Mouse (Mus musculus) adrenal gland, postnatal 36 days (tissue): ENCODE measurements around the gene Ppp1r3d. TPM values are rescaled to one million over a fixed set of nuclear protein-coding genes. Genes with fewer than 3 reads are reported as not detected.

ENCODE experiments used
- DNase-seq, 2 experiments: peaks; one replicate each; pipeline ENCODE4 v3.0.0; 2021; ENCODE audit warnings: mixed read lengths in 1 of 2
- long read RNA-seq, 2 experiments: library from polyadenylated mRNA; stranded (forward); transcript quantifications; one replicate each; pipeline ENCODE4 v2.0.0; 2021; ENCODE audit warnings: borderline sequencing depth in 2 of 2
- total RNA-seq, 2 experiments: library from RNA; stranded (reverse); gene quantifications; 2 replicates each; pipeline ENCODE4 v1.2.3; 2021

Gene Ppp1r3d
- total RNA-seq = 1 to 10 TPM; 3.1 to 4.2 TPM
- long read RNA-seq, experiment 1, transcript Ppp1r3d-201 (1 exons, 3,267 nt) = major isoform, 9 of 9 reads
- long read RNA-seq, experiment 1, partial matches to known transcripts = 0 of 9 reads
- long read RNA-seq, experiment 1, other reads (novel, unspliced or antisense) = 0 of 9 reads
- long read RNA-seq, experiment 2, partial matches to known transcripts = 0 of 1 reads
- long read RNA-seq, experiment 2, other reads (novel, unspliced or antisense) = 0 of 1 reads

DNA sequence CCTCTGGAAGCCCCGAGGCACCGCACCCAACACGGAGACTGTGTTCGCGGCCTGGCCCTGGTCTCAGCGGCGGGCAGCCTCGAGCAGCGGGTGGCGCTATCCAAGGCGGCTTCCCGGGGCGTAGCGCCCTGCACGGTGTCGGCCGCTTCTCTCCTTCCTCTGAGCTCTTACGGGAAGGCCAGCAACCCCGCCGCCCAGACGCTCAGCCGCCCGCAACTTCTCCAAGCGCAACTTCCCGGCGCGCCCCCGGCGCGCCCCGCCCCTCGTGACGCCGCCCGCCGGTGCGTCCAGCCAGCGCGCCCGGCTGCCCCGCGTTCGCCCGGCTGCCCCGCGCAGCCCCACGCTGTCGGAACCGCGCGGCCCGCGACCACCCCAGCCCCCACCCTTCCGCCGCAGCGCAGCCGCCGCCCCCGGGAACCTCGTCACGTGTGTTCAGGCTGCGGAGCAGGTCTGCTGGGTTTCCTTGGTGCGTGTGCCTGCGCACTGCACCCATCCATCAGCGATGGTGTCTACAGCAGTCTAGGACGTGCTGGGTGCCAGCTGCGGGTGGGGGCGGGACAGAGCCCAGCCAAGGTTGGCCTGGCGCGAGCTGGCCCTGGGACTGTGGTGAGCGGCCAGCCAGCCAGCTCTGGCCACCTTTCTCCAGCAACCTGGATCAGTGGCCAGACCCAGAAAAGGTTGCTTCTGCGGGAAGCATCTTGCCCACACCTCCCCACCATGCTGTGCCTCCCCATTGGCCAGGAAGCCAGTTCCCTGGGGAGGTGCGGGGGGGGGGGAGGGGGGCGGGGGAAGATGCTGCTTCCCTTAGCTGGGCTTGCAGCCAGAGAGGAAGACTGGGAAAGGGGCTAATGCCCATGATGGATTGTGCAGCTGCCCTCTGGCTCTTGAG lies at the start of gene Ppp1r3d, which contains the start of gene Fam217b:
TSS of gene Ppp1r3d (minus strand) at position 212 of the 889 bp plus-strand sequence.
TSS of gene Fam217b (plus strand) at position 264 of the 889 bp plus-strand sequence.
- DNase-seq = peak; percentile 53 to 68

DNA sequence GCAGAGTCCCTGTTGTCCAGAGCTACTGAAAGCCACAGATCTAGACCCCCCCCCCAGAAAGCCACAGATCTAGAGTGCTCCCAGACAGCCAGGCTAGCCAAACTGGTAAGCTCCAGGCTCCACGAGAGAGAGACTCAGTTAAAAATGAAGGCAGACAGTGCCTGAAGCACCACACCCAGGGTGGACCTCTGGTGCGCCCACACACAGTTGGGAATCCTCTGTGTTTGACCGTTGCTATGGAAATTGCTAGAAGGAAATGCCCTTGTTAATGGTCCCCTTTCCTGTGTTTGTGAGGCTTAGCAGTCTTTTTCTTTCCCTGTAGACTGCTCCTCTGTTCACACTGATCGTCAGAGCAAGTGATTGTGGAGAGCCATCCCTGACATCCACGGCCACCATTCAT lies 46.1 kb upstream of the Ppp1r3d start:
- no peak for DNase-seq

DNA sequence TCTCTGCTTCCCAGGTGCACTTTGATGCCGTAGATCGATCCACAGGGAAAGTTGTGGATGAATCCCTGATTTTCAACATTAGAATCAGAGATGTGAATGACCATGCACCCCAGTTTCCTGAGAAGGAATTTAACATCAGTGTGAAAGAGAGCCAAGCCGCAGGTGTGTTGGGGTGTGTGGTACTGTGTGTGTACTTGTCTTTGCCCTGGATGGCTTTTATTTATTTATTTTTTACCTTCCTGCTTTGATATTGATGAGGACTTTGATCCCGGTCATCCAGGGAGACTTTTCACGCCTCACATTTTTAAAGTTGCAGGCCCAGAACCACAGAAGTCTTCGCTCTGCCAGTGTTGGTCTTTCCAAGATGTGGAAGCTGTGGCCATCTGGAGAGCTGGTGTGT lies 43.1 kb upstream of the Ppp1r3d start:
- DNase-seq = no peak

DNA sequence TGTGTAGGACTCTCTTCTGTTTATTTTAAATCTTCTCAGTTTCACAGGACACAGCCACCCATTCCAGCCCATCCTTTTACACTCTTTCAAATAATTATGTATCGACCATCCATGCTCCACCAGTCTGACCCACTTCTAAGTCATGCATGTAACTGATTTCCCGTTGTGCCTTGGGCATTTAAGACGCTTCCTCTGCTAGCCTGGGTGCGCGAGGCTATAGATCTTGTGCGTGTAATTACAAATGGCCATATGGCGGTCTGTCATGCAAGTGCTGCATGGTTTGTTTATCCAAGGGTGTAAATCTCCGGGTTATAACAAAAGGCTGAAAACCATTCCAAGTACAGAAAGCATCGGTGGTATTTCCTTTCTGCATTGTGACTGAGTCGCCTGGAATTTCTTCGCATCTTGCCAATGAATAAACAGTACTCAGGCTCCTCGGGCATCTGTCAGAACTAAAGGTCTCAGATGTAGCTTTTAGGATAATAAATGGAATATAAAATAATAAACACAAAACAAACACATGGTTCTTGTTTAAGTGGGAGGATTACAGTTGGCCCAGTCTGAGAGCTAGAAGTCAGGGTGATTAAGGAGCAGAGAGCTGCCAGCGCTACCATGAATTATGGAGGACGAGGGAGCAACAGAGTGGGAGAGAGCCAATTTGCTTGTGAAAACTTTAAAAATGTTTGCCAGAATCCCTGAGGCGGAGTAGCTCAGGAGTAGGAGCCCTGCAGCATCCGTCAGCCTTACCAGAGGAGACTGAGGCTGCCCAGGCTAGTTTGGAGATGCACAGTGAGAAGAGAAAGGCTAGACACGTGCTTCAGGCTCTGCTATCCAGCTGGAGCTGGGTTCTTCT lies 40.6 kb upstream of the Ppp1r3d start:
- peak in 1 of 2 experiments; percentile 4 for DNase-seq

DNA sequence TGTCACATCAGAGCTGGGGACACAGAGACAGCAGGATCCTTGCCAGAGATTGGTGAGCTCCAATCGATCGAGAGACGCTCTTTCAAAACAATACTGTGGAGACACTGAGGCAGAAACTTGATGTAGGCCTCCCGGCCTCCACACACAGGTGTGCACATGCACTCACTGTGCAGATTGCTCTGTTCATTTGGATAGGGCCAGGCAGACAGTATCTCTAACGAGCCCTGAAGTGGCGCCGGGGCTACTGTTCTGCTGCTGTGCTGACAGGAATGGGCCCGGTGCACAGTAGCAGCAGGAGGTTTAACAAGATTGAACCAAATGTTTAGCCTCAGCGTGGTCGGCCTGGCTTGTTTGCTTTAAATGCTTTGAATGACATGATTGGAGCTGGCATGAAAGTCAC lies 36.7 kb upstream of the Ppp1r3d start:
- DNase-seq = no peak

DNA sequence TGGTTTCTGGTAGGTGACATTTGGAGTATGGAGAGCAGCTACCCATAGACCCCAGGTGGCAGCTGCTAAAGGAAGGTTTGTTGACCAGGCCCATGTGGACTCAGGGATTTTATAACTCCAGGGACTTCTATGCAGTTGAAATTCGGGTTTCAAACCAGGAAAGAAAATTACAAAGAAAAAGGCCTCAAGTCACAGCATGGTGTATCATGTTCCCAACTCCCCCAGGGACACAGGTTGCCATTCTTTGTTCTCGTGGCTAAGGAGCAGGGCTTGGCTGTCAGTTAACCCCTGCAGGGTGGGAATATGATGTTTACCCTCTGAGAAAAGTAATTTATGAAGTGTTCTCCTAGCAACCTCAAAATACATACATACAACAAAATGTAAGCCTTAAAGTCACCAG lies 36.0 kb upstream of the Ppp1r3d start:
- DNase-seq = no peak

DNA sequence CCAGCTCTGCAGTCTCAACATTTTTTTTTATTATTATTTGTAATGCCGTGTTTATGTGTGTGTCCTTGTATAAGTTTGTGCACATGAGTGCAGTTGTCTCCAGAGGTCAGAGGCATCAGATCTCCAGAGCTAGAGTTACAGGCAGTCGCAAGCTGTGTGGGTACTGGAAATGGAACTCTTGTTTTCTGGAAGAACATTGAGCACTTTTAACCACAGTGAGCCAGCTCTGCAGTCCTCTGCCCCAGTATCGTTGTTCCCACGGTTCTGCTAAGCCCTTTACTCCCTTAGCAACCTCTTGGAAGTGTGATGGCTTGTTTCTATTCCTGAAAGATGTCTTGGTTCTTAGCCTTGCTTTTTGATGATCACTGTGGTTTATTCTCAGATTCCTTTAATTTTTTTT lies 35.1 kb upstream of the Ppp1r3d start:
- no peak for DNase-seq

DNA sequence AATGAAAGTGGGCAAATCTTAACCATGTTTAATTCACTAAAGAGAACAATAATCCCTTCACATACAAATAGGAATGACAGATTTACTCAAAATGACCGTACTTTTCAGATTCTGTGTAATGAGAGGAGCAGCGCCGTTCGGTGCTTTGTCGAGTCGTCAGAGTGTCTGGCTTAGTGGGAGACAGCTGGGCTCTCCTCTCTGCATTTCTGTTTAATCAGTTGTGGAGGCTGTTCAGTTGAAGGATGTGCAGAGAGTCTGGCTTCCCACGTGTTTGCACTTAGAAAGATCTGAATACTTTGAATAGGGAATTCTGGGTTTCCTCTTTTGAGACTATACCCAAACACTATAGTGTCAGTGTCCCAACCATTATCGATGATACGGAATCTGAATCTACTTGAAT lies 23.0 kb upstream of the Ppp1r3d start:
- no peak for DNase-seq

DNA sequence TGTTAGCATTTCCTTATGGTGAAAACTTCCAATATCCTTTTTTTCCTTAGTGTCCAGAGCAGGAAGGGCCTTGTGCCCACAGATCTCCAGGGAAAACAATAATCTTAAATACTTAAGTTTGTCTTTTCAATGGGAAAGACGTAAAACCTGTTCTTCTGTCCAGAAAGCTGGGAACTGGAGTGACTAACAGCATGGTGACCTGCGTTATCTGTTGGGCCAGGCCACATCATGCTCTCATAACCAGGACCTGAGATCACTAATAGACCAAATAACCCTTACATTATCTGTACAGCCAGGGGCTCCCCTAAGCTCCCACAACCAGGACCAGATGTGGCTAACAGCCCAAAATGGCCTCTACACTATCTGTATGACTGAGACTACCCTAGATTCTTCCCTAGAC lies 19.6 kb upstream of the Ppp1r3d start:
- DNase-seq = no peak

DNA sequence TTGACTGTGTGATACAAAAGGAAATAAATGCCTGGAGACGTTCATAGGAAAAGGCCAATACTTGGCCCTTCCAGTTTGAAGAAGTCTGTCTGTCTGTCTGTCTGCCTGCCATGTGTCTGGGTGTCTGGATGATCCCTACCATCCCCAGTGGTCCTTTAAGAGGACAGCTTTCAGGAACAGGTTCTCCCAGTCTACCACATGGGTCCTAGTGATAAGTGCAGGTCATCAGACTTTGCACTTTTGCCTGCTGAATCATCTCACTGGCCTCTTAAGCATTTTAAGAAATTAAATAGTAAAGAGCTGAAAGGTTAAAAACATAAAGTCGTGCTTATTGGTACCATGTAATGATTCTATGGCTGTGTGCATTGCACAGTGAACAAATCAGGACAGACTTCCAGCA lies 19.2 kb upstream of the Ppp1r3d start:
- DNase-seq = no peak

DNA sequence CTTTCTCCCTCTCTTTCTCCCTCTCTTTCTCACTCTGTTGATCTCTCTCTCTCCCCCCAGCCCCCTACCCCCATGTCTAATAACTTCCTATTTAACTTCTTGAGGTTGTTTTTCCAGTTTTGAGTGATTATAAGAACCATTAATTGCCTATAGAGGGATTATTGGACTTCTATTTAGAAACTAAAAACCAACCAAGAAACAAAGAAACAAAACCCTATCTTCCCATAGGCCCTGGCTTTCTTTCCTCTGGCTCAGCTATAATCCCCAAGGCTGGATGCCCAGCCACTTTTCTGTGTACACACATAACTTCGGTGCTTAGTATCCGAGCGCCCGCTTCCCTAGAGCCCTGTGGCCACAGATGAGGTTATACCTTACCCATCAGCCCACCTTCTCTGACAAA lies 16.0 kb upstream of the Ppp1r3d start, which contains the start of gene Cdh26:
TSS of gene Cdh26 (plus strand) at position 301 of the 400 bp plus-strand sequence.
- no peak for DNase-seq

DNA sequence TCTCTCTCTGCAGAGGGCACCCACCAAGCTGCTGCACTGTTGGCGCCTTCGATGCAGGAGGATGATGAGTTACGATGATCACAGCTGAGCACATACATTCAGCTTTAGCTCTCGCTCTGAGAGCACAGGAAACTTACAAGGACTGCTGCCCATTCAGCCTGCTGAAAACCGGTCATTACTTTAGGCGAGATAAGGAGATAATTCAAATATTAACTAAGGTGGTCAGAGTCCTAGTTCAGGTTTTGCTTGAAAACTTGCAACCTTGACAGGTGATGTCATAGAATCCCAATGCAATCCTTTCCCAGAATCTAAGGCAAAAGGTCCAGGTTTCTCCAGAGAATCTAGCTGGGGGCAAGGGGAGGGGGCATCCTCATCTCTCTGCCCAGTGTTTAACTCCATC lies 15.2 kb upstream of the Ppp1r3d start:
- no peak for DNase-seq

DNA sequence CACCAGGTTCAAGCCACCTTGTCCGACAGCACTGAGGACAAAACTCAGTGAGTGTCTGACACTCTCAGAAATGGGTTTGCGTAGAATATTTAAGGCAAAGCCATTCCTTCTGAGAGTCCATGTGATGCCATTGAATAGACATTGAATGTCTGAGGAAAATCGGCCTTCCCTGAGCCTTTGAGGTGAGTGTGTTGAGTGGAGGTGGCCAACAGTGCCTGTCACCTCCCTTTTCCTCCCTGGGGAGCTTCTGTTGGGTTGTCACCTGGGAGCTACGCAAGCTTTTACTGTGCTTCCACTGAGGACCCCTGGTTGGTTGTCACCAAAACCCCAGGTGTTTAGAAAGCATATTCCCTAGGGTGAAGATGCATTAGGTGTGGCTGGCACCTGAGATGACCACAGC lies 14.4 kb upstream of the Ppp1r3d start:
- DNase-seq = no peak

DNA sequence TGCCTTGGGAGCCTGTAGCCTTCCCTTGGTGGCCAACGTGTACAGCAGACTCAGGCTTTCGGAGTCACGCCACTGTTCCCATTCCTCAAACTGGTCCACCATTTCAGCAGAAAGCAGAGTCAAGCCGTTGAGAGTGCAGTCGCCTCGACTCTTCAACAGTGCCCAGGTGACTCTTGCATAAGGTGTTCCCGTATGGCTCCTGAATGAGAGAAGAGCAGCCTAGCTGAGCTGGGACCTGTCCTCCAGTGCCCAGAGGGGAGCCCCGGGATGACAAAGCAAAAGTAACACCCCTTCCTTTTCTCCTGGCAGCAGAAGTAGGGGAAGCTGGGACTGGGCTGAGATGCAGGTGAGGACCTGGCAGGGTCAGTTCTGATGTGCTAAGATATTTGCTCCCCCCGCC lies 13.9 kb upstream of the Ppp1r3d start:
- no peak for DNase-seq

DNA sequence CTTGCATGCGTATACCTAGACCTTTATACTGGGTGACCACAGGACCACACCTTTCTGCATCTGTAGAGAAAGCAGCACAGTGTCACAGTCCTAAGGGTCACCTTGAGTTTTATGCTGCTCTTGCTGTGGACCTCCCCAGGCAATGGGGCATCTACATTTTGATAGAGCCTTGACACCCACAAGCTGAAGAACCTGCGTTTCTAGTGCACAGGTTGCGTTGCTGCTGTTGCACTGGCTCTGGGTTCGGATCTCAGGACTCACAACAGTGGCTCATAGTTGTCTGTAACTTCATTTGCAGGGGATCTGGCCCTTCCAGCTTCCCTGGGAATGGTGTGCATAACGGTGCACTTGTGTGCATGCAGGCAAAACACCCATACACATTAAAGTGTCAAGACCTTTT lies 12.9 kb upstream of the Ppp1r3d start:
- DNase-seq = no peak

DNA sequence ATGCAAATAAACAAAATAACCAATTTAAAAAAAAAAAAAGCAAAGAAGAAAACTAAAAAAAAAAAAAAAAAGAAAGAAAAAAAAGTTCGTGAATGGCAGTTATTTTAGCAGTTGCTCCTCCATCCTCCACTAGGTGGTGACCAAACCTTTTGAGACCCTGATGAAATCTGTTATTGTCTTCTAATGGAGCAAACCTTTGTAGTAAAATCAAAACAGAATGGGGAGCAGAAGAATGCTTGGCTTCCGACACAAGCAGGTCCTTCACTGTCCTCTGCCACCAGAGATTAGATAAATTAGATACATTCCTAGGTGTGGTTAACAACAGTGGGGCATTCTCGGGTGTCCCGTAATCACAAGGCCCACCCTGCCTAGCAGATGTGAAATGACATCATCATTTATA lies 12.0 kb upstream of the Ppp1r3d start:
- DNase-seq = no peak

DNA sequence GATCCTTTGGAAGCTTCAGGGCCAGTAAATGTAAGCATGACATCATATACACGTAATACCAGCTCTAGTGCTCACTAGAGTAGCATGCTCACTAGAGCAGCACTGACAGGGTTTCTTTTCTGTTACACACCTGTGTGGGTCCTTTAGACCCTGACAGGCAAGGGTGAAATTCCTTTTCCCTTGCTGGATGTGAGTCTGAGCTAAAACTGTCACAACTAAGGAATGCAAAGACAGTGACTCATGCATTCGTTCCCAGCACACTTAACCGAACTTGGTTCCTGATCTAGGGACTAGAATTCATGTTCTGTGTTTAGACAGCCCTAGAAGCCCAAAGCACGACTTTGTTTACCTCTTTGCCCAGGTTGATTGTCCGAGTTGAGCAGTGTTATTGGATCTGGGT lies 9.0 kb upstream of the Ppp1r3d start:
- no peak for DNase-seq

DNA sequence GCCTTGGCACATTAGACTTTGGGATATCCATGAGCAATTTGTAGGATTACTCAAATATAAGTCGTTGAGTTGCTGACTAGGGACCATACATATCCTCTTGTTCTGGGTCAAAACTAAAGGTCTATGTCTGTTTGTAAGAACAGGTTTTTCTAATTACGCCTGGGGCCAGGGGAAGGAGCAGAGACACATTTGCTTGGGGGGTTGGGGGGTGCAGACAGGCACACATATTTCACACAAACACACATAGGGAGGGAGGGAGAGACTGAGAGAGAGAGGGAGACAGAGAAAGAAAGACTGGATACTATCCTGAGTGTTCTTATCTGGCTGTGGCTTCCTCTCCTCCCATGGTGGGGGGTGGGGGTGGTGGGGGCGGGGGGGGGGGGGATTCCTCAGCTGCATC lies 7.9 kb upstream of the Ppp1r3d start:
- DNase-seq = no peak

DNA sequence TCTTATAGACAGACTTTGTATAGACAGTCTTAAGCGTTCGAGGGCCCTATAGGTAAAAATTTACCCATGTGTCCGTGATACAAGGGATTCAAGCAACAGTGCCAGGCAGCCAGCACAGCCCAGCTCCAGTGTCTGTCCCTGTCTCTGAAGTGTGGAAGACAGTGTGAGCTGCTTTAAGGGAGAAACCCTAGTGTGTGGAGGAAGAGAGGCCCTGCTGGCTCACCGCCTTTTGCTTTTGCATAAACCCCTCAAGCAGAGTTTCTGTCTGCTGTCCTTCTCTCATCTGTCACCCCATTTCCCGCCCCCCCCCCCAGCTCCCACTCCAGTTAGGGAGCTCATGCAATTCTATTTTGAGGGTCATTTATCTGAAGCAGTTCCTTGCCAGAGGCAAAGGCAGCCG lies 7.3 kb upstream of the Ppp1r3d start:
- no peak for DNase-seq

DNA sequence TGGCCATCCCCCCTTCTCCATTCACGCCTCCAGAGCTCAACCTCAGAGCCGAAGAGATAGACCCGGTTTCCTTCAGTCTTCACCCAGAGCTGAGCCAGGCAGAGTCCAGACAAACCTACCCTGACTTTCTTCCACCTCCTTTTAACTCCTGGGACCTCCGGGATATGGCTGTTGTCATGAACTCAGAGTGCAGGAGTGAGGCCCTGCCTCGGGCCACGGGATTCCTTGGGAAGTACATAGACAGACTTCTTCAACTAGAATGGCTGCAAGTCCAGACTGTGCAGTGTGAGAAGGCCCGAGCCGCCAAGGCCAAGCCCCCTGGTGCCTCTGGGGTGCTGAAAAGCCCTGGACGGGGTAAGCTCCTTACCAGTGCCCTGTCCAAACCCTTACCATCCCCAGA lies 6.3 kb upstream of the Ppp1r3d start:
- DNase-seq = no peak

DNA sequence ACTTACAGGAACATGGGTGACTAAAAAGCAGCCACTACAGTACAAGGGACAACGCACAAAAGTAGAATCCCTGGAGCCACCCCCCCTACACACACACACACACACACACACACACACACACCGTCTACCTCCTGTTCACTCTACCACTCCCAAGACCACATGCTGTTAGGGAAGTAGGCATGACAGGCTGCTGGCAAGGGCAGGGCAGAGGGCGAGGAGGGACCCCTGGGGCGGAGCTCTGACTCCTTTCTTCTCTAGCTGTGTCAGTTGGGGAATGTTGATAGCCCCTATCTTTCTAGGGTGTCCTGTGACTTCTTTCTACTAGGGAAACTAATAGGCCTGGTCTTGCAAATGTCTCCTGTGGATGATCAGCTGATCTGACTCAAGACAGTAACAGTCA lies 2.7 kb upstream of the Ppp1r3d start:
- no peak for DNase-seq

DNA sequence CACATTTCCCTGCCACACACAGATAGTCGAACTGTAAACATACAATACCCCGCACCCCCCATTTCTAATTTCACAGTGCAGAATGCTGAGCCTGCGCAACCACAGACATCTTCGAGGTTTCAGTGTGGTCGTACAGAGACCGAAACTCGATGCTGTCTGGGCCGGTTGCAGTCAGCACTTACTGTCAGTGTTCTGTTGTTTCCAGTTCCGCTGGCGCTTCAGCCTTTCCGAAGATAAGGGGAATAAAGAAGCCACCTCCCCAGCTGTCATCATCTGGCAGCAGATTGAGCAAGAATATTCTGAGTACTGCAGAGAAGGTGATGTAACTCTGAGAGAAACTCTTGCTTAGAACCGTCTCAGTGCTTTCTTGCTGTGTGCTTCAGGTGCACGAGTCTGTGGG lies 2.2 kb upstream of the Ppp1r3d start:
- no peak for DNase-seq

DNA sequence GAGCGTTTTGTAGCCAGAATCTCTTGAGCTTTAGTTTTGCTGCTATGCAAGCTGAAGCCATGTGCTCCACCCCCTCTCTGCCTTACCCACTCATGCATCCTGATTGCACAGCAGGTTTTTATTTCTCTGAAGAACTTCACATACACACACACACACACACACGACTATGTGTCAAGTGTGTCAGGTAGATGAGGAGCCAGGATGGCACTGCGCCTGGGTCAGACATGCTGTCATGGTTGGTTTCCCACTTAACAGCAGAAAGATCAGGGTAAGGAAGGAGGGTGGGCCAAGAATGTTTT lies 827 bp upstream of the Ppp1r3d start:
- DNase-seq = no peak
